Mouse (Mus musculus) CD4-positive, CD25-positive, alpha-beta regulatory T cell, adult 4 months (primary cell): Measurements from ENCODE around the gene Pcdh15. TPM values are rescaled to one million over a fixed set of nuclear protein-coding genes. Genes with fewer than 3 reads are reported as not detected.

Source experiments
- ATAC-seq: one replicate; pipeline ENCODE4 v1.8.0; 2017
- polyA plus RNA-seq, 2 experiments: library from polyadenylated mRNA; unstranded; fragments of 100-300 nt; shearing (Covaris generic); gene quantifications; one replicate each; pipeline ENCODE4 v1.2.1; 2017

Pcdh15 gene
- polyA plus RNA-seq, 2 experiments from 2014 or later = 0.46 TPM; not detected in 1

GRCm38 (mm10) chr10:74591799-74592198 is 1492.7 kb downstream of the Pcdh15 start:
- no peak for ATAC-seq

DNA sequence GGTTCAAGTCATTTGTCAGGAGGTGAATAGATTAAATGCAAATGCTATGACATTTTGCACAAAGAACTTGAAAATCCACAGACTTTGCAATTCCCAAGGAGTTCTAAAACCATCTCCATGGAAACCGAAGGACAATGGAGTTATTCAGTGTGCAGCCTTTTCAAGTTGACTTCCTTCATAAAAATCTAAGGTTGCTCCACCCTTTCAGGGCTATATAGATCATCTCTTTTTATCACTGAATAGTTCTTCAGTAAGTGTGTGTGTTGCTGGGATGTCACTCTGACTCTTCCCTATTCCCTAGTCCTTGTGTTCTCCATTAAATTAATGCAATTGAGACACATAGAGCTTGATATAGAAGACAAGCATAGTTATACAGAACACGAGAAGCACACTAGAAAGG is 1508.5 kb downstream of the Pcdh15 start:
- ATAC-seq = no peak

- no peak for ATAC-seq
Measured at GRCm38 (mm10) chr10:74621837-74622236, 1522.7 kb downstream of the Pcdh15 start.

GRCm38 (mm10) chr10:74625715-74626114 is 1526.6 kb downstream of the Pcdh15 start:
- no peak for ATAC-seq

GRCm38 (mm10) chr10:74626596-74626995 is 1527.5 kb downstream of the Pcdh15 start:
- no peak for ATAC-seq

GRCm38 (mm10) chr10:74631314-74631713 is 1532.2 kb downstream of the Pcdh15 start:
- no peak for ATAC-seq

DNA sequence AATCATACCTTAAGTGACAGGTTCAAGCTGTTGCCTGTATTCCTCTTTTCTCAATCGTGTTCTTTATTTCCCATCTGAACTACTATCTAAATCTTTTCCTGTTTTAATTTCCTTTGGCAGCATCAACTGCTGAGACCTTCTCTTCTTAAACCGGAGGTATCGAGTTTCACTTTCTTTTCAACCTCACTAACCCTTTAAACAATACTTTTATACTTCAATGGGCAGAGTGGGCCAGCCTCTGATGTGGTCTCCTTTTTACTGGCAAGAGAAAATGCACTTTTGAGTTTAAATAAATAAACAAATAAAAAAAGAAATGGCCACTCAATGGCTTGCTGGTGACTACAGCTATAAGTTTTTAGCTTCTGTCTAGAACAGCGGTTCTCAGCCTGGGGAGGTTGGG is 1537.9 kb downstream of the Pcdh15 start:
- no peak for ATAC-seq

- ATAC-seq = no peak
Measured at GRCm38 (mm10) chr10:74642125-74642524, 1543.0 kb downstream of the Pcdh15 start.

- no peak for ATAC-seq
Measured at GRCm38 (mm10) chr10:74663171-74663570, 1564.0 kb downstream of the Pcdh15 start.

DNA sequence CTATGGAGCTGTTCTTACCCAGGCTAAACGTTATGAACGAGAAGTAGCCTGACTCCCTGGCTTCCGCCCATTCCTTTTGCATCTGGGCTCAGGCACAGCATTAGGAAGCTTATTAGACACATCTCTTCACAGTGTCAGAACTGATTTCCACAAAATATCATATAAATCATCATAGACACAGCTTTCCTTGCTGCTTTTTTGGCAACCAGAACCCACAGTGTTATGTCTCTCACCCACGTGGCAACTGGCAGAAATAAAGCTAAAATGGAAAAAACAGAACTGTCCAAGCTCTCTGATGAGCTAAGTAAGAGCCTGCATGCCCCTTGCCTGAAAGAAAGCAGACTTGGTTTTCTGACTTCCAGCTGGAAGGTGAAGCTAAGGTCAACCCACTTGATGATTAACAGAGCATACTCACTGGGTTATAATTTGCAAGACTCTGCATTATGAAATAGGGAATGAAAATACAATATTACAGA is 1580.9 kb downstream of the Pcdh15 start:
- ATAC-seq = no peak

DNA sequence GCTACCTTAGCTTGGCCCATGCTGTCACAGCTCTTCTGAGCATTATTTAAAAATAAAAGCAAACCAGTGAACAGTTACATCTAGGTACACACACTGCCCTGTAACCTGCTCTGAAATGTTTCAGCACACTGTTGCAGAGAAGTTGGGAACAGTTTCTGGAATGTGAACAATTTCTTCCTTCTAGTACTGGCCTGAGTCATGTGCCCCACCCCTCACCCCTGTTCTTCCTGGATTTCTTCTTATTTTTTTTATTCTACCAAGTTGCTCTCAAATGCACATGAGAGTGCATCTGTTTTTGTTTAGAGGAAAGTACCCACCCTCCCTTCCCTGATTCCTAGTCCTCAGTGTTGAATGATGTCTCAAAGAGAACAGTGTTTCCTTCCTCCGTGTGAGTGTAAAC is 1581.4 kb downstream of the Pcdh15 start:
- ATAC-seq = no peak
